Mouse (Mus musculus): ENCODE results near the gene Trio.
"Not testable (repeated sequence)": the region's sequence is repeated elsewhere in the genome, so short reads cannot be mapped to it uniquely, and the experiment has no call there.

The Trio gene

GRCm38 (mm10) chr15:27753923-27754322 lies 271.7 kb downstream of the Trio start:
- no peak for DNase-seq

- DNase-seq: no peak
Observed at GRCm38 (mm10) chr15:27752677-27753342, 272.8 kb downstream of the Trio start.

GRCm38 (mm10) chr15:27751612-27752405 lies 273.8 kb downstream of the Trio start:
- DNase-seq: peak; percentile 53

- DNase-seq: no peak
Observed at GRCm38 (mm10) chr15:27748739-27749138, 276.9 kb downstream of the Trio start.

- DNase-seq: no peak
Observed at GRCm38 (mm10) chr15:27747512-27747911, 278.1 kb downstream of the Trio start.

GRCm38 (mm10) chr15:27744995-27745394 lies 280.7 kb downstream of the Trio start:
- DNase-seq: no peak

- no peak for DNase-seq
Observed at GRCm38 (mm10) chr15:27740080-27740479, 285.6 kb downstream of the Trio start.

GRCm38 (mm10) chr15:27731818-27732217 lies 293.8 kb downstream of the Trio start:
- DNase-seq: no peak

GRCm38 (mm10) chr15:27726228-27726627 lies 299.4 kb downstream of the Trio start:
- DNase-seq: no peak

GRCm38 (mm10) chr15:27724796-27725680 lies 300.6 kb downstream of the Trio start:
- no peak for DNase-seq

- no peak for DNase-seq
Observed at GRCm38 (mm10) chr15:27724298-27724697, 301.4 kb downstream of the Trio start.

- no peak for DNase-seq
Observed at GRCm38 (mm10) chr15:27723746-27724145, 301.9 kb downstream of the Trio start.

GRCm38 (mm10) chr15:27720297-27720696 lies 305.4 kb downstream of the Trio start:
- not testable (repeated sequence) for DNase-seq

- DNase-seq: no peak
Observed at GRCm38 (mm10) chr15:27718668-27719067, 307.0 kb downstream of the Trio start.

GRCm38 (mm10) chr15:27715331-27715730 lies 310.3 kb downstream of the Trio start:
- DNase-seq: peak; percentile 24

- no peak for DNase-seq
Observed at GRCm38 (mm10) chr15:27710698-27711097, 314.9 kb downstream of the Trio start.

- DNase-seq: no peak
Observed at GRCm38 (mm10) chr15:27708968-27709612, 316.6 kb downstream of the Trio start.

GRCm38 (mm10) chr15:27708499-27708898 lies 317.1 kb downstream of the Trio start:
- no peak for DNase-seq

- DNase-seq: no peak
Observed at GRCm38 (mm10) chr15:27702972-27703313, 322.7 kb downstream of the Trio start.

GRCm38 (mm10) chr15:27702031-27702971 lies 323.3 kb downstream of the Trio start:
- DNase-seq: no peak

- DNase-seq: no peak
Observed at GRCm38 (mm10) chr15:27697632-27698031, 328.0 kb downstream of the Trio start.

- no peak for DNase-seq
Observed at GRCm38 (mm10) chr15:27693235-27693634, 332.4 kb downstream of the Trio start.
